Mouse (Mus musculus): ENCODE measurements around the gene Ly6g6c.
A peak's percentile ranks its signal among the peaks of the same experiment; 100 is the strongest.

The Ly6g6c gene

DNA sequence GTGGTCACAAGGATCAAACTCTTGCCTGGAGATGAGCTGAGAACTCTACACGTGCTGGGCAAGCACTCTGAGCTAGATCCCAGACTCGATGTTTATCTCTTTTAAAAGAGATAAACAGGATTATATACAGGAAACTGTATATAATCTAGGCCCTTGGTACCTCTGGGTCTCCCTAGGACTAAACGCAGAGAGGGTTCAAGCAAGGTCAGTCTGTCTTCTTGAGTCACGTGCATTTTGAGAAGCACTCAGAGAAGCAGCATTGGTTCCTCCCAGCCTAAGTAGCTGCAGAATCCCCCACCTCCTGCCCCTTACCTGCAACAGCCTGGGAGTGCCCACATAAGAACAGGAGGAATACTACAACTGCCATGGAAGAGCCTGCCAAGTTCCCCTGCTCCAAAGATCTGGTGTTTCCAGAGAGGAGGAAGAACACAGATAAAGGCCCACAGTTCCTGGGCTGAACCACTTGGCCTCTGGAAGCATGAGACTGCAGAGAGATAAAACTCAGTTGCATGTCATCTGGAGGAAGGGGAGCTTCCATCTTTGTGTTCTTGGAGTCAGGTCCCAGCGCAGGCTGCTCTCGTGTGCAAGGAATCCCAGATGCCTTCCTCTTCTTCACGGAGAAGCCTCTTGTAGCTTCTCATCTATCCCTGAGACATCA, 20.1 kb downstream of the Ly6g6c start, which contains the start of gene Ly6g6f:
Ly6g6f (minus strand) TSS at position 403 of the 658 bp plus-strand sequence.
- DNase-seq: no peak

- DNase-seq: no peak
These were observed 23.0 kb downstream of the Ly6g6c start for GRCm38 (mm10) chr17:35088151-35088550.

DNA sequence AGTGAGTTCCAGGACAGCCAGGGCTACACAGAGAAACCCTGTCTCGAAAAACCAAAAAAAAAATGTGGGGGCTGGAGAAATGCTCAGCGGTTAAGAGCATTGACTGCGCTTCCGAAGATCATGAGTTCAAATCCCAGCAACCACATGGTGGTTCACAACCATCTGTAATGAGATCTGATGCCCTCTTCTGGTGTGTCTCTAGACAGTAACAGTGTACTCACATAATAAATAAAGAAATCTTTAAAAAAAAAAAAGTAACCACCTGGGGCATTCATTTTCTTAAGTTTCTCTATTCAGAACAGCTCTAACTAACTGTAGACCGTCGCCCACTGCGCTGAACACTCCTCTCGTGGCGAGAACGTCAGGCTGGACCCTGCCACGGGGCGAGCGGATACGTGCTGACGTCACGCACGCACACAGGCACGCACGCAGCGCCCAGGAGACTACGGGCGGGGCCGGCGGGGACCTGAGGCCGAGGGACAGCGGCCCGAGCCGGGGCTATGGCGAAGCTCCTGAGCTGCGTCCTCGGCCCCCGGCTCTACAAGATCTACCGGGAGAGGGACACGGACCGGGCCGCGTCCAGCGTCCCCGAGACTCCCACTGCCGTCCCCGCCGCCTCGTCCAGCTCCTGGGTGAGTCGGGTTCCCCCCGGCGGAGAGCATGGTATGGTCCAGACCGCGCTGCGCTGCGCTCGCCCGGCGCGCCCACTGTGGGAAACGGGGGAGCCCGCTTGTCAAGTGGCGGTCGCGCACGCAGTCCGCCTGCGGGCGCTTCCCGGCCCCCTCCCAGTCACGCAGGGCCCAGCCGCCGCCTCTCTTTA, 23.8 kb downstream of the Ly6g6c start, which contains the start of gene Abhd16a:
Abhd16a (plus strand) TSS at position 439 of the 820 bp plus-strand sequence.
- peak; percentile 94 to 95 for DNase-seq

DNA sequence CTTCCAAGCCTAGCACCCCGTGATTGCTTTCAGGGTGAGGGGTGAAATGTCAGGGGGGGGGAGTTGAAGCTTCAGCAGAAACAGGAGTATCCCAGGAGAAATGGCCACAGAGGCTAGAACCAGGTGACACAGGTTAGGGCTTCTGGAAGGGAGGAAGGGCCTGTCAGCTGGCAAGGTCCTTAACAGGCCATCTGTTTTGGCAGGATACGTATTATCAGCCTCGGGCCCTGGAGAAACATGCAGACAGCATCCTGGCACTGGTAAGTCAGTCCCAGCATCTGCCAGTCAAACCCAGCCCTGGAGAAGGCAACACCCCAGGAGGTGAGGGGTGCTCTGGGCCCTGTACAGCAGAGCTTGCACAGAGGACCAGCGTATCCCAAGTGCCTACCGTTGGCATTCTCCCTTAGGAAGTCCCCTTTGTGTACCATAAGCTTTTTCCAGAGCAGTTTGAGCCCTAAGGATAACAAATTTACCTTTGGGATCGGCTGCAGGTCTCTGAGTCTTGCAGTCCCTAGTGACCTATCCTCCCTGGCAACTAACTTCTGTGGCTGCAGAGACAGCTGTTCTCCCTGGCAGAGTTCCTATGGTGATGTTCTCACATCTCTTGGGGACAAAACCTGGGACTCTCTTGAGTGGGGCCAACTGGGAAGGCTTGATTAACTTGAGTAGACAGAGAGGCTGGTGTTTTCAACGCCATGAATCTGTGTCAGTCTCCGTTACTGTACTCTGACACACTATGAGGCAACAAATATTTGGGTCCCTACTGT, 25.2 kb downstream of the Ly6g6c start:
- peak; percentile 82 to 85 for DNase-seq

DNA sequence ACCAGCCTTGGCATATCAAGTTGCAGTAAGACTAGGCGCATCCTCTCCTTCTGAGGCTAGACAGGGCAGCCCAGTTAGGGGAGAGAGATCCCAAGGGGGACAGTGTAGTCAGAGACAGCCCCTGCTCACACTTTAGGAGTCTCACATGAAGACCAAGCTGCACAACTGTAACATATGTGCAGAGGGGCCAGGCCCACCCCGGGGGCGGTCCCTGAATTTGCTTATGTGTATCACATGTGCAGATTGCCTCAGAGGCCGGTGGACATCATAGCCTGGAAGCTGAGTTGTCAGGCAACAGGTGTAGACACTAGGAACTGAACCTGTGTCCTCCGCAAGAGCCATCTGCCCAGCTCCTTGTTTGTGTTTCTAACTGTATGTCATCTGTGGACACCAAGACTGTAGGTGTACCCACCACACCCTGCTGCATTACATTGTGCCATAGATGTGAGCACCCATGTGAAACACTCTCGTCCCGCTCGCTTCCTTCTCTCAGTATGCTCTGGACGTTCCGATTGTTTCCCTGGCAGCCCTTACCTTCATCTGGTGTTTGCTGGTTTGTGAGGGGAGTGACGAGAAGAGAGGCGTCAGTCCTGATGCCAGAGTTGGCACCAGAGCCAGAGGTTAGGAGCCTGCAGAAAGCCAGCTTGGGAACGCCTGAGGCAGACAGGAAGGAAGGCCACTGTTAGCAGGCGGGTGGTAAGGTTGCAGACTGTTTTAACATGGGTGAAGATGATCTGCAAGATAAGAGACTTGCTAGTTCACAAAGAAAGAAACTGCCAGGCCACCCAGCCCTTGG, 27.4 kb downstream of the Ly6g6c start:
- no peak for DNase-seq

DNA sequence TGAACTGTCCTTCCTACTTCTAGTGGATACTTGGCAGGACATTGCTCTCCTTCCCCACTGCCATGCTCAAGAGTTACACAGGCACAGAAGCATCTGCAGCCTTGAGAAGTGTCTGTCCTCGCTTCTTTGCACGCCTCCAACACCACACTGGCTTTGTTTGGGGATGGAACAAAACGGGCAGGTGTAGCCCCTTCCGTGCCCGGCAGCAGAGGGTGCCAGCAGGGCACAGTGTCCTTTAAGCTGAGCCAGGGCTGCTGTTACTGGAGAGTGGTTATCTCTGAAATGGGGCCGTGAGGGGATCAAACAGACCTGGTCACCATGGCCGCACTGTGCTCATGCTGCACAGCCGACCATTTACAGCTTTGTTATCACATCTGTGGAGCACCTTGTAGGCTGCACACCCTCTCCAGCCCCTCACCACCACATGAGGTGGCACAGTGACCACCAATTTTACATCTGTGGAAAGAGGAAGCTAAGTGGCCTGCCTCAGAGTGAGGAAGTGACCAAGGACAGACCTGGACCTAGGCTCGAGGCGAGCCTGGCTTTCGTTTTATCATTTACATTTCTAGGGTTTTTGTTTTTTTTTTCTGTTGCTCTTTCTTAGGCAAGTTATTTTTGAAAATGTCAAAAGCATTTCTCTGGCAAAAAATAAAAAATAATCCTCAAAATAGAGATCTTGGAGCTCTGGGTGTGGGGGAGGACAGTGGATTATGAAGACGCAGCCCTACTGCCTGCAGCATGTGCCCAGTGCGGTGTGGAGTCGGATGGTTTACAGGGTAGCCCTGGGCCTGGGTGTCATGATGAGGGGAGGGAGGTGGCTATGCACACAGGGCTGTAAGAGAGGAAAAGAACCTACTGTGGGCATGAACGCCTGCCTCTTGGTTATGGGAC, 29.5 kb downstream of the Ly6g6c start:
- DNase-seq: no peak

DNA sequence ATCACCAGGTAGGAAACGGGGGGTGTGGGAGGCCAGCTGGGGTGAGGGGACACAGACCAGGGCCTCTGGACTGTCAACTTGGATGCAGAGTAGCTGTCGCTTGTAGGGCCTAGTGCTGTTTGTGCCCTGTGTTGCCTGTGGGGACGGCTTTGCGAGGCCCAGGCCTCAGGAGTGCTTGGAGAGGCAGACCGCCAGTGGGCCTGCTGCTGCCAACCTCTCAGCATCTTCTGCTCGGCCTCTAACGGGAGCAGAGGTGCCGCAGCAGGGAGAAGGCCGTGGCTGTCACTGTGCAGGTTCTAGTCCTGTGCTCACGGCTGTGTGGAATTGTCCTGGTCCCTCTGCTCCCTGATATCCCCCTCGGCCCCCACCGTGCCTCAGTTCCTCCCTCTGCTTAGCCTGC, 31.4 kb downstream of the Ly6g6c start:
- DNase-seq: no peak

- peak; percentile 72 to 74 for DNase-seq
These were observed 32.0 kb downstream of the Ly6g6c start for GRCm38 (mm10) chr17:35097164-35097655.

GRCm38 (mm10) chr17:35100196-35100765, 35.1 kb downstream of the Ly6g6c start:
- no peak for DNase-seq

DNA sequence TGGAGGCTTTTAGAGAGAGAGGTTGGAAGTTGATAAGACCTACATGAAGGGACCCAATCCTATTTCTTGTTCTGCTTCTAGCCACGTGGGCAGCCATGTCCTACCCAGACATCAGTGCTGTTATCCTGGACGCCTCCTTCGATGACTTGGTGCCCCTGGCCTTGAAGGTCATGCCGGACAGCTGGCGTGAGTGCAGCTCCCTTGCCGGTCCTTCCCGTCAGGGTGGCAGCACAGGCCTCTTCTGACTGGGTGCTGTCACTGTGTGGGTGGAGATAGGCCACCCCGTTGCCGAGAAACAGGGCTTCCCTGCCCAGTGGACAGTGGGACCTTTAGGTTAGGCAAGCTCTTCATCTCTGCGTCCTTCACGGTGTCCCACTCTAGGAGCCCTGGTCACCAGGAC, 36.0 kb downstream of the Ly6g6c start:
- DNase-seq: no peak

GRCm38 (mm10) chr17:35102299-35102698, 37.1 kb downstream of the Ly6g6c start:
- DNase-seq: no peak

DNA sequence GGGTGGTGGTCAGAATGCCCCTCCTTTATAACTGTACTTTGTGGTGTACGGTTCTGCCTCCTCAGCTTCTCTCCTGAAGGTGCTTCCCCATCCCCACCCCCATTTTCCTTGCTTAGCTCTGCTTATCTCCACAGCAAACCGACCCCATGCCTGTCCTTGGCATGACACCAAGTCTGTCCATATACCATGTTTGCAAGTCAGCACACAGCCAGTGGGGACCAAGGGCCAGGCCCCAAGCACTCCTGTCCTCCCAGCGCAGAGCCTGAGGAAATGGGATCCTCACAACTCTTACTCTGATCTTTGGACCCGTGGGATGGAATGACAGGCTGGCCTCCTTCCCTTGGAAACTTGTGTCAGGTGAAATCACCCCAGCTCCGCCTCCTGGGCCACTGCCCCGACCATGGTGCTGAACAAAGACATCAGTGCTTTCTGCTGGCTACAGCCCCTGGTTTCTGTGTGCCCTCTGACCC, 38.1 kb downstream of the Ly6g6c start:
- DNase-seq: no peak

- no peak for DNase-seq
These were observed 38.9 kb downstream of the Ly6g6c start for GRCm38 (mm10) chr17:35104079-35104478.

DNA sequence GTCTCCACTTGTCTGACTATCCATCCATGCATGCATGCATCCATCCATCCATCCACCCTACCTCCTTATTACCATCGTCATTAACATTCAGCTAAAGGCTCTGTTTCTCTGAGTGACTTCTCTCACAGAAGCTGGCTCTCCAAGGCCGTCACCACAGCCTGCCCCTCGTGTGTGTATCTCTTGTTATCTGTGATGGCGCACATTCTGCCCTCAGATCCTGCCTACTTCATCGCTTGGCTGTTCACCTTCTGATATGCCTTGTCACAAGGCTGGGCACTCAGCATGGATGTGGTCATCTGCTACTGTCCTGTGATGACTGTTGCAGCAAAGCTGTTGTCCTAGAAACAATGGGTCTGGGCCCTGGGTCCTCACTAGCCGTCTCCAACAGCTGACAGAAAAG, 39.6 kb downstream of the Ly6g6c start:
- DNase-seq: no peak

- DNase-seq: peak; percentile 68 to 69
These were observed 40.7 kb downstream of the Ly6g6c start for GRCm38 (mm10) chr17:35105740-35106389.

DNA sequence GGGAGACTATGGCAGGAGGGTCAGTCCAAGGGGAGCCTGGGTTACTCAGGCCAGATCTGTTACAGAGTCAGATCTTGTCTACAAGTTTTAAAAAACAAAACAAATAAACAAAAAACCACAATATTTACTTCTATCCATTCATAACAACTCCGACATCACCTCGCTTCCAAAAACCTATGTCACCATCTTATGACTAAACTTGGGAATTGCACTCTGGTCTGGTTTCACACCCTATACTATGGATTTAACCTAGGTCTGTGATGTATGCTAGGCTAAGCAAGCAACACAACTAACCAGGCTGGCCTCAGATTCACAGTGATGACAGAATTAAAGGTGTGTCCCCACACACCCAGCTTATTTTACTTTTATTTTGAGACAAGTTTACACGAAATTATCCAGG, 41.3 kb downstream of the Ly6g6c start:
- DNase-seq: no peak

DNA sequence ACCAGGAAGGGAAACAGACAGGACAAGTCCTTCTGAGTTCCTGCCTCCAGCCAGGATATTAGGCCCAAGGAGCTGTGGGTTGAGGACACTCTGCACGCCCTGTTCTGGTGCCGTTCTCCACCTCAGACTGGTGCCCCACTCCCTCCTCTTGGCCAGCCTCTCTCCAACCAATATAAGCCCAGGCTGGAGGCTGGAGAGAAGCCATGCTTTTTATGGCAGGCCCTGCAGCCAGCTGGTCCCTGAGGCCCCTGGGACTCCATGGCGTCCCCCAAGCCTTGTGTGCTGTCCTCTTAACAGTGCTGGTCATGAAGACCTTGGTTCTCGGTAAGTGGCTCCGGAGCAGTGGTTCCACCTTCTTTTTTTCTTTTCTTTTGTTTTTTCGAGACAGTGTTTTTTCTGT, 42.9 kb downstream of the Ly6g6c start, which contains the start of gene Ly6g5c:
Ly6g5c (plus strand) TSS at position 183 of the 400 bp plus-strand sequence.
- DNase-seq: peak; percentile 54 to 58

- DNase-seq: no peak
These were observed 46.6 kb downstream of the Ly6g6c start for GRCm38 (mm10) chr17:35111774-35112173.

DNA sequence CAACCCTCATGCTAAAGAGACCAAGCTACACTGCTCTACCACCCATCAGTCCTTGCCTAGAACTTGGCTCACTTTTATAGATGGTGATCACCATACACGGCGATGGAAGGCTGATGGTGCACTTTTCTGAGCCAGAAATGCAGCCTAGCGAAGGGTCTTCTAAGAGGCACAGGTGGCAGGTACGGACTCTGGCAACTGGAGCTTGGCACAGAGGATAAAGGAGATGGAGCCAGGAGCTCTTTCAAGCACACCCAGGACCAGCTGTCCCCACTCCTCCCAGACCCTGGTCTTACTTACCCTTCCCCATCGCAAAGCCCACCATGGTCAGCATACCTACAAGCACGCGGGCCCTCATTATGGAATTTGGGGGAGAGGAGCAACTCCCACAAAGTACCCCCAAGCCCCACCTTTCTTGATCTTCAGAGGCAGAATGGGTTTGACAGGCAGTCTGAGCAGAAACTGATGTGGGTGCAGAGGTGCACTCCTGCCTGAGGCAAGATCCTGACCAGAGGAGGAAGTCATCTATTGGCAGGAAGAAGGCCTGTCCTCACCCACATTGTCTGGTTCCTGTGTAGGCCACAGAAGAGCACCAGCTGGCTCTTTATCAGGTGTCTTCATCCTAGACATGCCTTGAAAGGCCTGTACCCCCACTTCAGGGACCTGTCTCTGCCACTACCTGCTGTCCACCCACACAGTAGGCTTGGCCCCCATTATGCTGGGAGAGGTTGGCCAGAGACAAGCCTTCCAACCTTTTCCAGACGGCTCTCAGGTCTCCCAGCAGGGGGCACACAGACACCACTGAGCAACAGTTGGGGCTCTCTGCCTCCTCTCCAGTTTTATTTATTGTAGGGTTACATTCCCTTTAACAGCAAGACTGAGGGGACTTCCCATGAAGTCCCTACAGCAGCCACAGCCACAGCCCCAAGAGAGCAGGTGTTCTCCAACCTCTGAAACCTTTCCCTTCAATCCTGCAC, 50.1 kb downstream of the Ly6g6c start, which contains the start of gene Ly6g5b:
Ly6g5b (minus strand) TSS at position 383 of the 974 bp plus-strand sequence.
- DNase-seq: no peak
